Mouse (Mus musculus): ENCODE data around the gene Hyls1.

DNA sequence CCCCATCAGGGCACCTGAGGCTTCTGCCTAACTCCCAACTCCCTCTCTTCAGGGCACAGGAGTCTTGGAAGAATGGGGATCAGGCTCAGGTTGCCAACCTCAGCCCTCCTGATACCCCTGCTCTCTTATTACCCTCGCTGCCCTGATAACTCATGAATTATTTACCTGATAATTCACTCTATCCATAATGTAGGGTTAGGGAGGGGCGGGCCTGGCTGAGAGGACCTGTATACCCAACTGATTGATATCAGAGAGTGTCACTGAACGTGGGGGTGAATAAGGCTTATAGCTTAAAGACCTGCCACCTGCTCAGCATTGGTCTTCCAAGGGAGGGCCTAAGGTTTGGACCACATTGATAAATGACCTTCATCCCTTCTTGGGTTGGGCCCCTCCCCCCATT lies 52.0 kb downstream of the Hyls1 start, which contains the start of gene Gm1113:
- TF ChIP-seq POLR2AphosphoS2 (IDR thresholded peaks at IDR 0.05; ENCODE audit: insufficient read length, low read depth) (no peak), POLR2A (IDR thresholded peaks at IDR 0.05; ENCODE audit: insufficient read length, low read depth) (no peak), MAX (IDR thresholded peaks at IDR 0.05; ENCODE audit: low read depth) (no peak), CEBPB (IDR thresholded peaks at IDR 0.05; ENCODE audit: insufficient read depth, poor library complexity, severe bottlenecking) (no peak), TCF12 (IDR thresholded peaks at IDR 0.05; ENCODE audit: insufficient read depth, poor library complexity, severe bottlenecking) (no peak), E2F4 (IDR thresholded peaks at IDR 0.05; ENCODE audit: insufficient read depth) (no peak), SRF (IDR thresholded peaks at IDR 0.05; ENCODE audit: control insufficient read depth, insufficient read length, low read depth) (no peak), MYOG (IDR thresholded peaks at IDR 0.05; ENCODE audit: control insufficient read depth in 1 of 3, insufficient read depth in 1 of 3, insufficient read length in 2 of 3, low read depth in 2 of 3) (no peak)
